8 mouse cellular contexts compared by ENCODE assay signal in genomic region chr8:20122067-20122925, GRCm38 (mm10).
DNase-seq lines count a peak whose midpoint lies in the region; ATAC-seq lines count a peak whose summit lies in the region.
"Not testable (repeated sequence)": the region's sequence is repeated elsewhere in the genome, so short reads cannot be mapped to it uniquely, and the experiment has no call there.

No protein-coding gene starts in this region.

- H3K9ac ChIP-seq in heart, embryonic 14.5 days (ENCODE audit: low read length): peak overlapping the region; percentile 84
- H3K9ac ChIP-seq in liver, embryonic 13.5 days: peak overlapping the region; percentile 83
- peak overlapping the region; percentile 83 for H3K9ac ChIP-seq in stomach, embryonic 16.5 days (ENCODE audit: low read length)

- 9% methylated on average over 59 of the region's 72 CpGs for WGBS in heart, embryonic 14.5 days
- WGBS in liver, embryonic 13.5 days (ENCODE audit: insufficient replicate concordance): 8% methylated on average over 67 of the region's 72 CpGs
- WGBS in stomach, embryonic 16.5 days: 6% methylated on average over 60 of the region's 72 CpGs

- peak; percentile 99 for ATAC-seq in CD4-positive, CD25-positive, alpha-beta regulatory T cell, adult 4 months
- peak; percentile 99 for ATAC-seq in heart, embryonic 14.5 days (ENCODE audit: insufficient number of reproducible peaks, insufficient read depth, low FRiP score, low read depth)
- ATAC-seq in liver, embryonic 13.5 days (ENCODE audit: low read depth): peak; percentile 100
- peak; percentile 100 for ATAC-seq in stomach, embryonic 16.5 days (ENCODE audit: insufficient read depth, low FRiP score)

- not testable (repeated sequence) for H3K9me3 ChIP-seq in heart, embryonic 14.5 days (ENCODE audit: control insufficient read depth, low read length); liver, embryonic 13.5 days (replicated peaks); stomach, embryonic 16.5 days (replicated peaks; ENCODE audit: control insufficient read depth, low read length)

- H3K4me2 ChIP-seq in heart, embryonic 14.5 days (ENCODE audit: low read length): peak overlapping the region; percentile 37
- peak overlapping the region; percentile 59 for H3K4me2 ChIP-seq in liver, embryonic 13.5 days
- not testable (repeated sequence) for H3K4me2 ChIP-seq in stomach, embryonic 16.5 days (ENCODE audit: low read depth, low read length)

- H3K27ac ChIP-seq in heart, embryonic 14.5 days (replicated peaks in 1 of 2; ENCODE audit: control insufficient read depth in 1 of 2, insufficient read depth in 1 of 2, low read depth in 2 of 2, low read length in 2 of 2): peak overlapping the region; percentile 64 to 90
- peak overlapping the region; percentile 39; the same call in 1 of the 2 replicates for H3K27ac ChIP-seq in liver, embryonic 13.5 days
- H3K27ac ChIP-seq in stomach, embryonic 16.5 days (ENCODE audit: low read length): peak overlapping the region; percentile 49; the same call in 1 of the 2 replicates

- H3K36me3 ChIP-seq in heart, embryonic 14.5 days (ENCODE audit: control insufficient read depth, insufficient read depth, low read length); liver, embryonic 13.5 days; stomach, embryonic 16.5 days (ENCODE audit: control insufficient read depth, insufficient read depth, low read length): not testable (repeated sequence)

- not testable (repeated sequence) for H3K4me1 ChIP-seq in heart, embryonic 14.5 days (ENCODE audit: control insufficient read depth in 2 of 2, insufficient read depth in 2 of 2, low read length in 2 of 2); liver, embryonic 13.5 days (replicated peaks); stomach, embryonic 16.5 days (ENCODE audit: control insufficient read depth, insufficient read depth, low read length)

- peak; percentile 52 for DNase-seq in c-Kit-negative CD71-positive TER-119-positive erythroid progenitor cells, embryonic 14.5 days (ENCODE audit: low read depth, low spot score)
- DNase-seq in fibroblast of lung, adult 2 months (ENCODE audit: low read depth): peak; percentile 91
- peak; percentile 100 for DNase-seq in kidney, postnatal 14 days
- DNase-seq in liver, embryonic 13.5 days: peak; percentile 98
- DNase-seq in neural tube, embryonic 10.5 days (ENCODE audit: extremely low spot score, low spot score): peak; percentile 95

- not testable (repeated sequence) for H3K27me3 ChIP-seq in heart, embryonic 14.5 days (ENCODE audit: control insufficient read depth, insufficient read depth, low read length); liver, embryonic 13.5 days; stomach, embryonic 16.5 days (ENCODE audit: control insufficient read depth, insufficient read depth, low read length)

- H3K4me3 ChIP-seq in heart, embryonic 14.5 days (ENCODE audit: control insufficient read depth in 1 of 2, insufficient read depth in 1 of 2, low read depth in 1 of 2, low read length in 2 of 2): peak overlapping the region; percentile 55 to 85
- peak overlapping the region; percentile 67 for H3K4me3 ChIP-seq in liver, embryonic 13.5 days (replicated peaks)
- peak overlapping the region; percentile 59 for H3K4me3 ChIP-seq in stomach, embryonic 16.5 days (replicated peaks; ENCODE audit: low read length)

Comparison
In these comparisons a context has a peak if more than half of its experiments do, and no peak if none do; other contexts are left out.
1. Peak in every context shown above with its lines: DNase-seq, ATAC-seq, H3K4me3 ChIP-seq and H3K27ac ChIP-seq.